Mouse (Mus musculus) layer of hippocampus, adult 6 months (tissue): ENCODE results near the gene Pgap2. TPM values are rescaled to one million over a fixed set of nuclear protein-coding genes. Genes with fewer than 3 reads are reported as not detected.

Source experiments
- long read RNA-seq, 2 experiments: library from polyadenylated mRNA; unstranded; transcript quantifications; one replicate each; pipeline ENCODE4 v2.0.0; 2019 to 2020
- polyA plus RNA-seq: library from polyadenylated mRNA; unstranded; fragments of <200 nt; fragmentation: Nextera tagmentation; gene quantifications from 2 replicates; pipeline ENCODE4 v1.2.3, GENCODE M21; 2021

Gene Pgap2
- polyA plus RNA-seq = 29.1 and 29.3 TPM in 2 replicates
- long read RNA-seq, experiment 1, partial matches to known transcripts = 4 of 32 reads
- long read RNA-seq, experiment 1, other reads (novel, unspliced or antisense) = 23 of 32 reads
- long read RNA-seq, experiment 2, transcript Pgap2-204 (7 exons, 2,141 nt) = minor isoform, 10 of 99 reads
- long read RNA-seq, experiment 2, transcript Pgap2-225 (7 exons, 2,034 nt) = minor isoform, 6 of 99 reads
- long read RNA-seq, experiment 2, transcript Pgap2-201 (7 exons, 1,201 nt) = major isoform, 14 of 99 reads
- long read RNA-seq, experiment 2, partial matches to known transcripts = 4 of 99 reads
- long read RNA-seq, experiment 2, other reads (novel, unspliced or antisense) = 60 of 99 reads

DNA sequence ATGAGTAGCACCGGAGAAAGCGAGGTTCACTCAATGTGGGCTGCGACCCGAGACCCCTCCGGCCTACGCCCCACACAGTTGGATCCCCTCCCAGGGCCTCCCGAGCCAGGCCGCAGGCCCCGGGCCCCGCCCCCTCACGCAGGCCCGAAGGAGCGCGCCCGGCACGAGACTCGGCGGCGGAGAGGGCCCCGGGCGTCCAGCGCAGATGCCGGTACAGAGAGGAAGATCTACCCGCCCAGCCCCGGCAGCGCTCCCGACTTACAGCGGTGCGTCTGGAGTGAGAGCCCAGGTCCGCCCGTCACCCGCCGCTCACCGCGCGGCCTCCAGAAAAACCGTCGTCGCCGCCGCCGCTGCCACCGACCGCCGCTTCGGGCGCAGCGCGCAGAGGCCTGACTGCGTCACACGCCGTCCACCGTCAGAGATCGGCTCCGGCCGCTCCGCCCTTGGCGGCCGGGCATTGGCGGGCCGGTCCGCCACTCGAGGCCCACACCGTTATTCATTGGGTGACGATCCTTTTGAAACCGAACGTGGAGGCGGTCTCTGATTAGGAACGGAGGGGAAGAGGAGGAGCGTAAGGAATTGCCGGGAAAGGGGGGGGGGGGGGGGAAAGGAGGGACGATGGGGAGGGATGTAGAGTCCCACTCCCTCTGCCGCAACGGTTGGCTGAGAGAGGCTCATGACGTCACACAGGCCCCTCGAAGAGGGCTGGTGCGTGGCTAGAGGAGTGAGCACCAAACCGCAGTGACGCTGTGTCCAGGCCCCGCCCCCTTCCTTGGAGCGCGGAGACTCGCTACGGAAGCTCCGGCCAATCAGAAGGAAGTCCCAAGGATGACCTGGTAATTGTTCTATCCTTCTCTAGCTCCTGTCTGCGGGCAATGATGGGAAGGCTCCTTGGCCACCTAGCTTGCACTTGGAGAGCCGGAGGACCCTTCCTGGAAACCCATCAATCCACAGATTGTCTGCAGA is at the start of gene Pgap2, which contains the start of gene Nup98:
Gene Pgap2 (plus strand): TSS at position 453 of the 966 bp plus-strand sequence.
Gene Nup98 (minus strand): TSS at position 421 of the 966 bp plus-strand sequence.

DNA sequence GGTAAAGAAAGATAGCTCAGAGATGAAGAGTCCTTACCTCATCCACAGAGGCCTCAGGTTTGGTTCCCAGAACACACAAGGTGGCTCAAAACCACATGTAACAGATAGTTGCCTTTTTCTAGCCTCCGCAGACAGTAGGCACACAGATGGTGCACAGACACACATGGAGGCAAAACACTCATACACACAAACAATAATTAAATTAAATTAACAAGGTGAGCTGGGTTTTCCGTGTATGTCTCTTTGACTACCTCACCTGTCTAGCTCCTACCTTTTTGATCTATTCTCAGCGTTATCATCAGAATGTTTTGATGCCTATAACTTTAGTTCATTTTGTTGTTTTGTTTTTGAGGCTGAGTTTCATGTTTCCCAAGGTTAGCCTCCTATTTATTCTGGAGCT is 45.9 kb downstream of the Pgap2 start, which contains the start of gene Rhog:
Gene Rhog (minus strand): TSS at position 101 of the 400 bp plus-strand sequence.

DNA sequence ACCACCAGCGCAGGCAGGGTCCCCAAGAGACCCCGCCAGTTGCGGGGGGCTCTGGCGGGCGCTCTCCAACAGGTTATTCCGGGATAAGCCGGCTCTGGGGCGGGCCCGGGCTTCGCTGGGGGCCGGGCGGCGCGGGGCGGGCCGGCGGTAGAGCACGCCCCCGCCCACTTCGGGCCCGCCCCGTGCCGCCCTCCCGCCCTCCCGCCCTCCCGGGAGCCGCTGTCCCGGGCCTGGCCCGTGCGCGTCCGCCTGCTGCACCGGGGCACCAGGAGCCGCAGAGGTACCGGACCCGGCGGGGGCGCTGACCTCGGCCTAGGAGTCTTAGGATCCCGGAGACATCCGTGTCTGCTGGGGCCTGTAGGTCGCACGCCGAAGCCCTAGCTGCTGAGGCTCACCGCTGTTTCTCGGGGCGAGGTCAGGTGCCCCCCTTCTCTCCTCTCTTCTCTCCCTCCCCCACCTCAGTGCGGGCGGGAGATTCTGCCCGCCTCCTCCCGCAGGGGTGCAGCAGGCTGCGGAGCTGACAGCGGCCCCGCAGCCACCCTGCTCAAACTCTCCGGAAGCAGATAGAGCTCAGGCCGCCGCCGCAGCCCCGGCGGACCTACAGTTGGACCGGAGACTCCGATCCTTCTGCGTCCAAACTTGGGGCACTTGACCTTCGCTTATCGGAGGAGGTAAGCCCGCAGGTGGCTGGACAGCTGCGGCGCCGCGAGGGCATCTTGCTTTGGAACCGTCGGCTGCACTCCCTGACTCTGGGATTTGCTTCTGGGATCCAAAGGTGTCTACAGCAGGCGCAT is 57.8 kb downstream of the Pgap2 start, which contains the start of gene Stim1:
Gene Stim1 (plus strand): TSS at position 206 of the 794 bp plus-strand sequence.

Other genes starting within 250 kb of the Pgap2 start
- 0.60 and 1.5 TPM in 2 replicates for gene Il18bp, start 191.5 kb upstream of the Pgap2 start, polyA plus RNA-seq
- 18.0 and 19.2 TPM in 2 replicates for gene Rnf121, start 144.7 kb upstream of the Pgap2 start, polyA plus RNA-seq
- gene Xndc1, start 144.7 kb upstream of the Pgap2 start, polyA plus RNA-seq = 2.4 and 3.1 TPM in 2 replicates
- 0.09 and 0.13 TPM in 2 replicates for gene Xntrpc, start 144.5 kb upstream of the Pgap2 start, polyA plus RNA-seq
- not detected in 2 replicates for gene Trpc2, start 127.1 kb upstream of the Pgap2 start, polyA plus RNA-seq
- 0.10 and 0.11 TPM in 2 replicates for gene Art1, start 108.5 kb upstream of the Pgap2 start, polyA plus RNA-seq
- gene Art5, start 100.7 kb upstream of the Pgap2 start, polyA plus RNA-seq = not detected in 2 replicates
- gene Chrna10, start 93.4 kb upstream of the Pgap2 start, polyA plus RNA-seq = 0.05 and 0.21 TPM in 2 replicates
- gene Nup98, start within 50 bp of the Pgap2 start, polyA plus RNA-seq = 6.2 and 9.5 TPM in 2 replicates
- 33.4 and 47.7 TPM in 2 replicates for gene Rhog, start 45.8 kb downstream of the Pgap2 start, polyA plus RNA-seq
- gene Stim1, start 57.6 kb downstream of the Pgap2 start, polyA plus RNA-seq = 20.4 TPM in 2 replicates
- 8.8 and 8.9 TPM in 2 replicates for gene Rrm1, start 231.5 kb downstream of the Pgap2 start, polyA plus RNA-seq